Mouse (Mus musculus) heart, postnatal 0 days (tissue): Measurements from ENCODE around the gene Casq2.

Experiments used
- CTCF ChIP-seq: IDR thresholded peaks from 2 replicates; pipeline ENCODE4 v1.5.1; 2016; ENCODE audit warnings: antibody characterized with exemption, control low read depth, low read depth
- EP300 ChIP-seq: IDR thresholded peaks from 2 replicates; pipeline ENCODE4 v1.6.1; 2016; ENCODE audit warnings: antibody characterized with exemption, low read depth

DNA sequence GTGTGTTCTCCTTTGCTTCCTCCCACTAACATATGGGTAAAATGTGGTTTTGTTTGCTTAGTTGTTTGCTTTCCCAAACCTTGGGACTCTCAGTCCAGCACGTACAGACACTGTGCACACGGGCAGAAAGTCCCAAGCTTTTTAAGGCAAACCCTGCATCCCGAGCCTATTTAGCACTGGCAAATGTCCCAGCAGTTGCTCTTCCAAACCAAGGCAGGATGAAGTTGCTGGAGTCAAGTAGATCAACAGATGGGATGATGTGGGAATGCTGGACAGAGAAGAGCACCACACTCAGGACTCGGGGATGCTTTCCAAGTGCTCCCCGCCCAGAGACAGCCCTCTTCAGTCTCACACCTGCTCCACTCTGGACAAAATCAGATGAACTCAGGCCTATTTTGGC lies 9.2 kb downstream of the Casq2 start:
- TF ChIP-seq EP300 (no peak), CTCF (no peak)
